Mouse (Mus musculus) embryonic facial prominence, embryonic 11.5 days (tissue): ENCODE measurements around the gene Agbl1. TPM values are rescaled to one million over a fixed set of nuclear protein-coding genes. Genes with fewer than 3 reads are reported as not detected.

Experiments used
- ATAC-seq: fragments of 200-750 bp; cut with Nextera tagmentation; replicated peaks from 2 replicates; pipeline ENCODE4 v1.8.0; 2017; ENCODE audit warnings: low read depth; ENCODE audit not compliant: insufficient number of reproducible peaks, low FRiP score, low TSS enrichment
- DNase-seq: peaks from one replicate; pipeline ENCODE4 v3.0.0-alpha.2; 2015; ENCODE audit warnings: low spot score
- H3K27ac ChIP-seq: fragments of 300-500 bp; sonication (generic); replicated peaks from 2 replicates; pipeline ENCODE4 v1.5.1; 2014; ENCODE audit warnings: mild to moderate bottlenecking, low read depth, low read length, control low read depth
- H3K27me3 ChIP-seq: fragments of 300-500 bp; sonication (generic); 2 replicates; pipeline ENCODE4 v1.6.1; 2014; ENCODE audit warnings: mild to moderate bottlenecking, low read length, moderate library complexity, mixed read lengths; ENCODE audit not compliant: control insufficient read depth, insufficient read depth
- H3K36me3 ChIP-seq: fragments of 300-500 bp; sonication (generic); replicated peaks from 2 replicates; pipeline ENCODE4 v1.6.1; 2014; ENCODE audit warnings: low read depth, mild to moderate bottlenecking, low read length, moderate library complexity, mixed read lengths; ENCODE audit not compliant: control insufficient read depth, insufficient read depth
- H3K4me1 ChIP-seq: fragments of 300-500 bp; sonication (generic); 2 replicates; pipeline ENCODE4 v1.6.1; 2014; ENCODE audit warnings: low read length, mixed read lengths; ENCODE audit not compliant: control insufficient read depth, insufficient read depth
- H3K4me2 ChIP-seq: fragments of 300-500 bp; sonication (generic); 2 replicates; pipeline ENCODE4 v1.6.1; 2014; ENCODE audit warnings: low read depth, mild to moderate bottlenecking, control low read depth, low read length, moderate library complexity
- H3K4me3 ChIP-seq: fragments of 300-500 bp; sonication (generic); 2 replicates; pipeline ENCODE4 v1.5.1; 2014; ENCODE audit warnings: low read depth, low read length, control low read depth
- H3K9ac ChIP-seq: fragments of 300-500 bp; sonication (generic); replicated peaks from 2 replicates; pipeline ENCODE4 v1.6.1; 2014; ENCODE audit warnings: mild to moderate bottlenecking, control low read depth, low read length
- H3K9me3 ChIP-seq: fragments of 300-500 bp; sonication (generic); replicated peaks from 2 replicates; pipeline ENCODE4 v1.6.1; 2016; ENCODE audit warnings: mild to moderate bottlenecking, low read length, inconsistent platforms, mixed read lengths; ENCODE audit not compliant: control insufficient read depth
- WGBS: fragments of 180-500 bp; shearing (Covaris S2); extraction: QIAGEN DNeasy Blood & Tissue Kit; methylation state at CpG from one replicate; pipeline ENCODE4 v1.1.7; 2014; 5-methylcytosine and 5-hydroxymethylcytosine counted together
- polyA plus RNA-seq: library from polyadenylated mRNA; unstranded; fragments of >200 nt; fragmentation: Nextera tagmentation; extraction: Ambion mirVana; gene quantifications from 2 replicates; pipeline ENCODE4 v1.2.1, GENCODE M21; 2014

The Agbl1 gene
- polyA plus RNA-seq, 1 experiment from 2014 or later: not detected

GRCm38 (mm10) chr7:76547313-76547712, 317.6 kb downstream of the Agbl1 start:
- H3K4me1 ChIP-seq: no peaks in the 10 kb centered on the region
- H3K9me3 ChIP-seq: no peaks in the 10 kb centered on the region
- H3K4me2 ChIP-seq: no peak overlapping the region
- ATAC-seq (no peak), DNase-seq (no peak)
- H3K36me3 ChIP-seq: no peaks in the 10 kb centered on the region
- no peaks in the 10 kb centered on the region for H3K27me3 ChIP-seq
- H3K9ac ChIP-seq: no peak overlapping the region
- no peak overlapping the region for H3K4me3 ChIP-seq
- no peak overlapping the region for H3K27ac ChIP-seq

DNA sequence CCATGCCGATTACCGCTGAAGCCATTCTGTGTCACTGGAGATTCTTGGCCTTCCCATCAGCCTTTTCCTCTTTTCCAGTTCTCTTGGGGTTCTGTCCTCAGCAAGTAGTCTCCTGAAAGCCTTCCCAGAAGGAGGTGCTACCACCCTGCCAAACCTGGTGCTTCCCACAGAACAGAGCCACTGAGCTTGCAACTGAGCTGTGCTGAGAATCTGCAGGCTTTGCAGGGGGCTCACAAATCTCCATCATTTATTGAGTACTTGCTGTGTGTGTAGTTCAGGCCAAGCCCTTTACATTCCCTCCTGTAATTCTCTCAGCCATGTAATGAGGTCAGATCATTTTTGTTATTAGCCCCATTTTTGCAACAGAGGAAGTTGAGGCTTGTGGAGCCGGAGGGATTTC, 322.2 kb downstream of the Agbl1 start:
- Histone ChIP-seq H3K9ac (no peak overlapping the region), H3K9me3 (no peaks in the 10 kb centered on the region), H3K36me3 (no peaks in the 10 kb centered on the region), H3K27me3 (no peaks in the 10 kb centered on the region), H3K4me2 (no peak overlapping the region), H3K4me3 (no peak overlapping the region), H3K4me1 (no peaks in the 10 kb centered on the region), H3K27ac (no peak overlapping the region)
- ATAC-seq: no peak
- DNase-seq: no peak
- WGBS: 73% methylated on average over 3 of the region's 3 CpGs

DNA sequence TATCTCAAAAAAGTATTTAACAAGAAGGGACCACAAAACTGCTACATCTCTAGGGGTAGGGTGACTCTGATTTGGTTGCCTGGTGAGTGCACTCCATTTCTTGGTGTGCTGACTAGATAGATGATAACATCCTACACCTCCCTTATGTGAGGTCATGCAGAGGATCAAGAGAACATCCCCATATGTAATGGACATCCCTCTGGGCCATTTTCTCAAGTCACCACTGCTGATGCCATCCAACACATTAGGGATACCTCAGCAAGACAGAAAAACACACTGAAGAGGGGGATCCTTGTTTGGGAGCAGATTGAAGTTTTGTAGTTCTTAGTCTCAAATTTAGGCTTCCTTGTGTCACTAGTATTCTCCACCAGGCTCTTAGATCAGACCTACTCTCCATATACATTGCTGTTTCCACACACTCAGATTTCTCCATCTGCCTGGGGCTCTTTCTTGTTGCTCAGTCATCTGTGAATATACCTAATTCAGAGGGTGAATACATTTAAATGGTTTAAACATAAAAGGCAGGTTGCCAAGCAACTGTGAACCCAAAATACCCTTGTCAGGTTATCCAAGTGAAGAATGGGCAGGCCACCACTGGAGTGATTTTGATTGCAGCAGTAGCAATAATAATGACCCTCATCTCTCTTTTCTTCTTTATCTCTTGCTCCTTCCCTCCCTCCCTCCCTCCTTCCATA, 331.0 kb downstream of the Agbl1 start:
- H3K36me3 ChIP-seq: no peaks in the 10 kb centered on the region
- ATAC-seq: peak; percentile 29; the same call in 1 of the 2 replicates
- H3K4me3 ChIP-seq: no peak overlapping the region
- peak; percentile 45 for DNase-seq
- no peak overlapping the region for H3K9ac ChIP-seq
- H3K4me1 ChIP-seq: no peaks in the 10 kb centered on the region
- H3K27ac ChIP-seq: no peak overlapping the region
- no peaks in the 10 kb centered on the region for H3K9me3 ChIP-seq
- no peak overlapping the region for H3K4me2 ChIP-seq
- no peaks in the 10 kb centered on the region for H3K27me3 ChIP-seq

DNA sequence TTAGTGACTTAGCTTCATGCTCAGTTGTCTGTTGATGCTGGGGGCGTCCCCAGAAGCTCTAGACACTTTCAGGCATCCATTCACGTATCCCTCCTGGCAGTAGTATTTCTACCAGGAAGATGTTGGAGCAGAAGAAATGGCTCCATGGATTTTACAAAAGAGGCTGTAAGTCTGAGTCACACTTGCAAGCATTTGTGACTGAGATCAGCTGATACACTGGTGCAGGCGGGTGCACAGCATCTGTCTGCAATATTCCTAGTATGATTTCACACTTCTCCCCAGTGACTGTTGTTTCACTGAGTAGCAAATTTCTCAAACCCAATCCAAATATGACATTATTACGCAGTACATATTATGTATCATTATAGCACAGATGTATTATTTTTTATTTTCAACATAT, 332.8 kb downstream of the Agbl1 start:
- WGBS: 73% methylated on average over 4 of the region's 4 CpGs
- Histone ChIP-seq H3K9ac (no peak overlapping the region), H3K27ac (no peak overlapping the region), H3K27me3 (no peaks in the 10 kb centered on the region), H3K9me3 (no peaks in the 10 kb centered on the region), H3K4me1 (no peaks in the 10 kb centered on the region), H3K4me3 (no peak overlapping the region), H3K4me2 (no peak overlapping the region), H3K36me3 (no peaks in the 10 kb centered on the region)
- DNase-seq (no peak), ATAC-seq (no peak)

DNA sequence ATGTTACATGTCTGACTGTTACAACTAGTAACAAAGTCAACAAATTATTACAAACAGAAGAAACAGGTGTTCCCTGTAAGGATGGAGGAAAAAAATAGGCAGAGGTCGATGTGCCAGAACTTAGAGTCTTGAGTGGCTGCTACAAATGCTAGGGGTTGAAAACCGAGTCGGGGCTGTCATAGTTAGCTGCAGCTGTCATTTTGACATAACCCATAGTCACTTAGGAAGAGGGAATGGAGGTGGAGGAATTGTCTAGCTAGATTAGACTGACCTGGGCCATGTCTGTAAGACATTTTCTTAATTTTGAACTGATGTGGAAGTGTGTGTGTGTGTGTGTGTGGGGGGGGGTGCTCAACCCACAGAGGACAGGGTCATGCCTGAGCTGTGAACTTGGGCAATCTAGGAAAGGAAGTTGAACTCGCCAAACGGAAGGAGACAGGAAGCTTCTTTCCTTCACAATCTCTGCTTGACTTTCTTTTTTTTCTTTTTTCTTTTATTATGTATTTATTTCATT, 364.9 kb downstream of the Agbl1 start:
- WGBS: 52% methylated on average over 5 of the region's 5 CpGs
- Histone ChIP-seq H3K27ac (no peak overlapping the region), H3K4me1 (no peaks in the 10 kb centered on the region), H3K9me3 (no peaks in the 10 kb centered on the region), H3K9ac (no peak overlapping the region), H3K4me3 (no peak overlapping the region), H3K4me2 (no peak overlapping the region), H3K36me3 (no peaks in the 10 kb centered on the region), H3K27me3 (no peaks in the 10 kb centered on the region)
- DNase-seq: peak; percentile 44
- ATAC-seq: peak; percentile 67

- Histone ChIP-seq H3K4me2 (no peak overlapping the region), H3K4me1 (no peaks in the 10 kb centered on the region), H3K36me3 (no peaks in the 10 kb centered on the region), H3K27ac (no peak overlapping the region), H3K27me3 (no peaks in the 10 kb centered on the region), H3K4me3 (no peak overlapping the region), H3K9me3 (no peaks in the 10 kb centered on the region), H3K9ac (no peak overlapping the region)
- 34% methylated on average over 2 of the region's 2 CpGs for WGBS
- ATAC-seq (no peak), DNase-seq (no peak)
Measured at GRCm38 (mm10) chr7:76597812-76598211, 368.1 kb downstream of the Agbl1 start.

DNA sequence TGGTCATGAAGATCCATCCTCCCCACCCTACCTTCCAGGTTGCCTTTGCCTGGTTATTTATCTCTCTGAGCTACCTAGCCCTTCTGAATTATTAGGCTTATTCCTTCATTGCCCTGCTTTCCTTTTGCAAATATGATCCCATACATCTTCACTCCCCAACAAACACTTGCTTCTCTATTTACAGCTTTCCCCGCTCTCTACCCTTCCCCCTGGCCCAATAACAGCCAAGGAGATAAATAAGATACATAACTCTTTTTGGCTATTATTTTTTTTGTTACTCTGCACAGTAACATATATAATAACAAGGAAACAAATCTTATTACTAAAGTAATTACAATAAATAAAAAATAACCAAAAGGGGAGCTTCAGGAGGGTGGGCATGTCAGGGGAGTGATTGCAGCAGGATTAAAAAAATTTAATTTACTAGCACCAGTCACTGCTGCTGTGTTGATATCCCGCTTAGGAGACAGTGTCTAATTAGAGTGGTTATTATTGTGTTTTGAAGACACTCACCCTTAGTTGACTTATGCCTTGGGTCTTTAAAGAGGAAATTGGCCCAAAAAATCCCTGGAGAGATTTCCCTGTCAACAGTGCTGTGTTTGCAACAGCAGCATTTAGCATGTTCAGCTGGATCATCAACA, 370.5 kb downstream of the Agbl1 start:
- no peak for ATAC-seq
- no peaks in the 10 kb centered on the region for H3K36me3 ChIP-seq
- H3K9ac ChIP-seq: no peak overlapping the region
- H3K27me3 ChIP-seq: no peaks in the 10 kb centered on the region
- DNase-seq: no peak
- no peak overlapping the region for H3K27ac ChIP-seq
- no peaks in the 10 kb centered on the region for H3K4me1 ChIP-seq
- H3K4me2 ChIP-seq: no peak overlapping the region
- no peaks in the 10 kb centered on the region for H3K9me3 ChIP-seq
- WGBS: 74% methylated on average over 2 of the region's 2 CpGs
- H3K4me3 ChIP-seq: no peak overlapping the region

DNA sequence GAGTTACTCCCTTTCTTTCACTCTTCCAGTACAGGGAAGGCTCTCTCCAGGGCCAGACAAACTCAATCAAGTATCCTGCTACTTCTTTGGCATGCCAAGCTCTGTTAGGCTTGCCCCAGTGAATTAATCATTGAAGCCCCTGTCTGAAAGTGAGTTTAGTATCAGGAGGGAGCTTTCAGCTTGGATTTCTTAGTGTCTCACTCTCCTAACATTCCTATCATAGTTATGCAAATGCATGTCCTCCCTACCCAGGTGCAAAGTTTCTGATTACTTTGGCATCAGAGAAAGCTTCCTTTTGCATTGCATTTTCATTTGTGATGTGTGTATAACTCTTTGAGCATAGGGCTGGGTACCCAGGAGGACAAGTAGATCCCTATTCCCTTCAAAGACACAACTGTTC, 399.8 kb downstream of the Agbl1 start:
- no peak overlapping the region for H3K27ac ChIP-seq
- no peaks in the 10 kb centered on the region for H3K27me3 ChIP-seq
- ATAC-seq (no peak), DNase-seq (peak; percentile 3)
- H3K9ac ChIP-seq: no peak overlapping the region
- no peak overlapping the region for H3K4me2 ChIP-seq
- no peaks in the 10 kb centered on the region for H3K36me3 ChIP-seq
- no peak overlapping the region for H3K4me3 ChIP-seq
- no peaks in the 10 kb centered on the region for H3K4me1 ChIP-seq
- no peaks in the 10 kb centered on the region for H3K9me3 ChIP-seq
